Mouse (Mus musculus) cortical plate, adult 2 months (tissue): ENCODE results near the gene Foxb1. TPM values are rescaled to one million over a fixed set of nuclear protein-coding genes. Genes with fewer than 3 reads are reported as not detected.

Source experiments
- H3K27ac ChIP-seq: fragments of 200-500 bp; 2 replicates; pipeline ENCODE4 v1.5.1; 2012; ENCODE audit warnings: low read length, control low read depth, inconsistent platforms; ENCODE audit not compliant: insufficient read depth
- H3K4me1 ChIP-seq: fragments of 200-500 bp; 2 replicates; pipeline ENCODE4 v1.6.1; 2011; ENCODE audit warnings: low read length; ENCODE audit not compliant: control insufficient read depth, insufficient read depth
- H3K4me3 ChIP-seq: fragments of 200-500 bp; 2 replicates; pipeline ENCODE4 v1.5.1; 2011; ENCODE audit warnings: mild to moderate bottlenecking, low read length, control low read depth; ENCODE audit not compliant: insufficient read depth
- CTCF ChIP-seq: fragments of 200-500 bp; IDR thresholded peaks from 2 replicates; pipeline ENCODE4 v1.5.1; 2011; ENCODE audit warnings: mild to moderate bottlenecking, control low read depth, low read length; ENCODE audit not compliant: insufficient read depth; ENCODE audit errors: extremely low read depth
- POLR2A ChIP-seq: fragments of 200-500 bp; IDR thresholded peaks from 2 replicates; pipeline ENCODE4 v1.6.1; 2011; ENCODE audit warnings: mild to moderate bottlenecking, low read length, control low read depth; ENCODE audit not compliant: insufficient read depth; ENCODE audit errors: extremely low read depth
- polyA plus RNA-seq: library from polyadenylated mRNA; depleted of rRNA; stranded (reverse); fragments of >200 nt; gene quantifications from 2 replicates; pipeline ENCODE4 v1.2.3, GENCODE M21; 2012

Foxb1 gene
- polyA plus RNA-seq, 1 experiment: not detected

- TF ChIP-seq CTCF: no peak
- TF ChIP-seq POLR2A: no peak
- no peak overlapping the region for H3K4me3 ChIP-seq
Observed at GRCm38 (mm10) chr9:69757254-69757653, 3.5 kb downstream of the Foxb1 start.

GRCm38 (mm10) chr9:69756456-69756855 is 4.3 kb downstream of the Foxb1 start:
- TF ChIP-seq CTCF (no peak), POLR2A (no peak)
- Histone ChIP-seq H3K27ac (no peak overlapping the region), H3K4me3 (no peak overlapping the region), H3K4me1 (no peaks in the 10 kb centered on the region)

More at GRCm38 (mm10) chr9:69757254-69757653, 3.5 kb downstream of the Foxb1 start:
- Histone ChIP-seq H3K4me1 (no peaks in the 10 kb centered on the region), H3K27ac (no peak overlapping the region)

- Histone ChIP-seq H3K27ac (no peak overlapping the region), H3K4me3 (no peak overlapping the region), H3K4me1 (no peaks in the 10 kb centered on the region)
- TF ChIP-seq POLR2A (no peak), CTCF (no peak)
Observed at GRCm38 (mm10) chr9:69756041-69756440, 4.7 kb downstream of the Foxb1 start.

GRCm38 (mm10) chr9:69755157-69755556 is 5.6 kb downstream of the Foxb1 start:
- TF ChIP-seq CTCF: no peak
- no peak for TF ChIP-seq POLR2A
- H3K4me3 ChIP-seq: no peak overlapping the region
- H3K4me1 ChIP-seq: no peaks in the 10 kb centered on the region
- no peak overlapping the region for H3K27ac ChIP-seq

DNA sequence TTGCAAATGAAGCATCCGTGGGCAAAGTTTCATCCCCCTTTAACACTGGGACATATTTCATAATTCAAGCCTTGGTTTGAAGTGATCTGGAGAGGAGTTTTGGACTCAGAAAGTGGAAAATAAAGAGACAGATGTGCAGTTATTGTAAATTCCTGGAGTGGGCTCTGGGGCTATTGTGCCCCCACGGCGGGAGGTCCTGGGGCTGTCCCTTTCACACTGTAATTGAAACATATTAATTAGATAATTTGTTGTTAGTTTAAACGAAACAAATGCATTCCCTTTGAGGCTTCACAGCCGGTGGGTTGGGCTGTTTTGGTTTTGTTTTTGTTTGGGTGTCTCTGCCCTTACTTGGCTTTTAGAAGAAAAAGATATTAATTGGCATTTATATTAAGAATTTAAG is 6.0 kb downstream of the Foxb1 start:
- Histone ChIP-seq H3K27ac (no peak overlapping the region), H3K4me3 (no peak overlapping the region), H3K4me1 (no peaks in the 10 kb centered on the region)
- TF ChIP-seq CTCF (no peak), POLR2A (no peak)

GRCm38 (mm10) chr9:69754291-69754690 is 6.4 kb downstream of the Foxb1 start:
- H3K27ac ChIP-seq: no peak overlapping the region
- TF ChIP-seq POLR2A (no peak), CTCF (no peak)
- no peaks in the 10 kb centered on the region for H3K4me1 ChIP-seq
- H3K4me3 ChIP-seq: no peak overlapping the region

DNA sequence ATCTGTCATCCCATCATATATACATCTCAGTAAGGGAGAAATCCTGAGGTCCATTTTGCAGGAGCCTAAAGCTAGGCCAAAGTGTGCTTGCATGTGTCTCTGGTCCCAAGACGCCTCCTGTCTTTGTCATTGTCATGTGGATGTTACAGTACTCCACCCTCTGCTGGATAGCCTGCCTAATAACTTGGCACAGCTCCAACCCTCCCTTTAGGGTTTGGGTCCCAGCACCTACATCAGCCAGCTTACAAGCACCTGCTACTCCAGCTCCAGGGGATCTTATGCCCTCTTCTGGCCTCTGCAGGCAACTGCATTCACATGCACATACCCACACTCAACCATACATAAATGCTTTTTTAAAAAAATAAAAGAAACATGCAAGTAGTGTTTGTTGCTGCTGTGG is 12.8 kb downstream of the Foxb1 start:
- H3K4me1 ChIP-seq: no peaks in the 10 kb centered on the region
- no peak overlapping the region for H3K27ac ChIP-seq
- no peak overlapping the region for H3K4me3 ChIP-seq
- TF ChIP-seq POLR2A (no peak), CTCF (no peak)

DNA sequence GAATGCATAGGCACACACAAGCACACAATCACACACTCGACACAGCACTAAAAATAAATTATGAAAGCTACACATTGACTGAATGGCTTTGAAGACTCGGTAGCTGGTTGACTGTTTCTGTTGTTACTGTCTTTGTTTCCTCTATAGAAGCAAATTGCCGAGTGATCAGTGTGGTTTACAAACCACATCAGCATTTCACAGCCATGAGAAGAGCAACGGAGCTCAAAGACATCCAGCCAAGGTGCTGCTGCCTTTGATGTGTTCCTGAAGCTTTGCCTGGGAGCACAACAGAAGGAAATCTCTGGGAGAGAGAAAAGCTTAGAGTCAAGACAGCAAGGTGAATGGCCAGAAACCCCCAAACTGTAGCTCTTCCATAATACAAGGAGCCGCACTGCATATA is 32.0 kb downstream of the Foxb1 start:
- Histone ChIP-seq H3K4me3 (no peak overlapping the region), H3K27ac (no peak overlapping the region), H3K4me1 (no peaks in the 10 kb centered on the region)
- TF ChIP-seq CTCF: no peak
- no peak for TF ChIP-seq POLR2A

GRCm38 (mm10) chr9:69718431-69718830 is 42.3 kb downstream of the Foxb1 start:
- TF ChIP-seq CTCF (no peak), POLR2A (no peak)
- H3K27ac ChIP-seq: no peak overlapping the region
- H3K4me3 ChIP-seq: no peak overlapping the region
- no peaks in the 10 kb centered on the region for H3K4me1 ChIP-seq

DNA sequence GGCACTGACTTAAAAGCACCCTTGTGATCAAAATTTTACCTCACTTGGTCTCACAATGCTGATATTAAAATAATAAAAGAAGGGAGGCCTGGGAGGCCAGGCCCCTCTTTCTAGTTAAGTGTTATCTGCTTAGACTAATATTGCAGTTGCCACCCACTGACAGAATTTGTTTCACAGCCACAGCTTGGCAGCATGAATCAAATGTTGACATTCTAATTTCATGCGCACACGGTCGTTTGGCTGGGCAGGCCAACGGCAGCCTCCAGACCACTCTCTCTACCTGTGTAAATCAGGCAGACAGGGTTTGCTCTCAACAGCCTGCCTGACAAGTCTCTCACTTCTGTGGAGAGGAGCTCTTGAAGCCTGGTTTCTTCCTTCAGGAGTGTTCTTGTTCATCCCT is 44.4 kb downstream of the Foxb1 start:
- H3K4me3 ChIP-seq: no peak overlapping the region
- TF ChIP-seq CTCF (no peak), POLR2A (no peak)
- H3K27ac ChIP-seq: no peak overlapping the region
- no peaks in the 10 kb centered on the region for H3K4me1 ChIP-seq
